Mouse (Mus musculus): ENCODE results near the gene Slc22a14.
"Not testable (repeated sequence)": the region's sequence is repeated elsewhere in the genome, so short reads cannot be mapped to it uniquely, and the experiment has no call there.

GRCm38 (mm10) chr9:119274814-119275213, 90.5 kb downstream of the Slc22a14 start:
- TF ChIP-seq CTCF (IDR thresholded peaks at IDR 0.05): peak; percentile 21
- TF ChIP-seq EP300 (IDR thresholded peaks at IDR 0.05): not testable (repeated sequence)
